Mouse (Mus musculus) cerebellum, postnatal 10 days (tissue): ENCODE measurements around the gene Cryzl2.

ENCODE experiments used
- DNase-seq, 2 experiments: peaks; one replicate each; pipeline ENCODE4 v3.0.0; 2021; ENCODE audit warnings: mixed read lengths in 2 of 2

The Cryzl2 gene

GRCm38 (mm10) chr1:157443723-157444561 lies 14.4 kb upstream of the Cryzl2 start:
- no peak for DNase-seq

GRCm38 (mm10) chr1:157444632-157445300 lies 13.6 kb upstream of the Cryzl2 start:
- DNase-seq = no peak

- DNase-seq = no peak
Observed at GRCm38 (mm10) chr1:157445398-157445910, 12.9 kb upstream of the Cryzl2 start.

- peak; percentile 90 to 93 for DNase-seq
Observed at GRCm38 (mm10) chr1:157446325-157446724, 12.1 kb upstream of the Cryzl2 start.

- no peak for DNase-seq
Observed at GRCm38 (mm10) chr1:157447142-157447541, 11.2 kb upstream of the Cryzl2 start.

- DNase-seq = no peak
Observed at GRCm38 (mm10) chr1:157448164-157448804, 10.1 kb upstream of the Cryzl2 start.

- no peak for DNase-seq
Observed at GRCm38 (mm10) chr1:157448805-157449188, 9.6 kb upstream of the Cryzl2 start.

- no peak for DNase-seq
Observed at GRCm38 (mm10) chr1:157449532-157449931, 8.8 kb upstream of the Cryzl2 start.

- DNase-seq = no peak
Observed at GRCm38 (mm10) chr1:157449981-157450636, 8.3 kb upstream of the Cryzl2 start.

GRCm38 (mm10) chr1:157452284-157452683 lies 6.1 kb upstream of the Cryzl2 start:
- DNase-seq = no peak

GRCm38 (mm10) chr1:157452759-157453549 lies 5.4 kb upstream of the Cryzl2 start:
- no peak for DNase-seq

- DNase-seq = no peak
Observed at GRCm38 (mm10) chr1:157454876-157455275, 3.5 kb upstream of the Cryzl2 start.

GRCm38 (mm10) chr1:157457789-157458188 lies 588 bp upstream of the Cryzl2 start:
- peak in 1 of 2 experiments; percentile 36 for DNase-seq

GRCm38 (mm10) chr1:157459904-157460303 lies 1.5 kb downstream of the Cryzl2 start:
- no peak for DNase-seq

- no peak for DNase-seq
Observed at GRCm38 (mm10) chr1:157461276-157461675, 2.9 kb downstream of the Cryzl2 start.

GRCm38 (mm10) chr1:157462336-157462735 lies 4.0 kb downstream of the Cryzl2 start:
- DNase-seq = no peak

GRCm38 (mm10) chr1:157465194-157465593 lies 6.8 kb downstream of the Cryzl2 start:
- DNase-seq = peak; percentile 67 to 76

- no peak for DNase-seq
Observed at GRCm38 (mm10) chr1:157467866-157468265, 9.5 kb downstream of the Cryzl2 start.

GRCm38 (mm10) chr1:157470761-157471386 lies 12.5 kb downstream of the Cryzl2 start:
- no peak for DNase-seq

- DNase-seq = no peak
Observed at GRCm38 (mm10) chr1:157472716-157473115, 14.3 kb downstream of the Cryzl2 start.

- DNase-seq = no peak
Observed at GRCm38 (mm10) chr1:157474865-157475264, 16.5 kb downstream of the Cryzl2 start.

GRCm38 (mm10) chr1:157476231-157476630 lies 17.9 kb downstream of the Cryzl2 start:
- DNase-seq = no peak
